Mouse (Mus musculus) T-cell, adult 66 days (primary cell): Measurements from ENCODE around the gene Rflnb. TPM values are rescaled to one million over a fixed set of nuclear protein-coding genes. Genes with fewer than 3 reads are reported as not detected.

Source experiments
- total RNA-seq, 2 experiments: library from RNA; stranded (reverse); gene quantifications; 3 replicates in 1 of 2; 4 replicates in 1 of 2; pipeline ENCODE4 v1.2.4; 2023

Gene Rflnb
- total RNA-seq: 10 to 100 TPM; 66.3 to 71.8 TPM

DNA sequence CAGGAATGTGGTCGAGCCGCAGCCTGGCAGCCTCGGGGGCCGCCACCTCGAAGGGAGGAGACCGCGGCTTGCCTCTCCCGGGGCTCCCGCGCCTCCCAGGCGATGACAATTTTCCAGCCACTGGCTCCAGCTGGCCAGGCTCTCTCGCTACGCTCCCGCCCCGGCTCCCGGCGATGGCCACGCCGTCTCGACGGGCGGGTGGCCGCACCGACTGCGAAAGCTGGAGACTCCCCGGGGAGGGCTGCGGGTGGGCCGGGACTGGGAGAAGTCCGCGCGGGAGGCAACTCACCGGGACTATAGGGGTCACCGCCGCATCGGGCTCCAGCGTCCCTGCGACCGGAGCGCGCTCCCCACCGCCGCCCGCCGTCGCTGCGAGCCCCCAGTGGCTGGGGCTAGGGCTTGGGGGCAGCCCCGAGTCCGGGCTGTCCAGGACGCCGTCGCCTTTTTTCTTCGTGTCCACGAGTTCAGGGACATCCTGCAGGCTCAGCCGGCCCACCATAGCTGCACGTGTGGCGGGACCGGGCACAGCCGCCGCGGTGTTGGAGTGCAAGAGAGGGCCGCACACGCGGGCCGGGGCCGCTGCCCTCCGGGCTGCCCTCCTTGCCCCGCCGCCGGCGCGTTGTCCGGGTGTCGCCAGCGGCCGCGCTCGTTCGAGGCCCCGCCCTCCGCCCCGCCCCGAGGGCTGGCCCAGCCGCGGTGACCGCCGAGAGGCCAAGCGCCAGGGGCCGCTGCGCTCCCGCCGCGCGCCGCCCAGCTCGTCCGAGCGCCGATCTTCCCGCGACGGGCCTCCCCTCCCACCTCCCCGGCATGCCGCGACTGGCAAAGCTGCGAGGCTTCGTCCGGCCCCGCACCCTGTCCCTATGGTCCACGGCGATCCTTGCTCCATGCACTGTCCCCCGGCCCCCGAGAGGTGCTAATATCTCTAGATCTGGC is at the start of gene Rflnb:
Gene Rflnb, minus strand, starts transcription at position 644 of the 933 bp plus-strand sequence.

DNA sequence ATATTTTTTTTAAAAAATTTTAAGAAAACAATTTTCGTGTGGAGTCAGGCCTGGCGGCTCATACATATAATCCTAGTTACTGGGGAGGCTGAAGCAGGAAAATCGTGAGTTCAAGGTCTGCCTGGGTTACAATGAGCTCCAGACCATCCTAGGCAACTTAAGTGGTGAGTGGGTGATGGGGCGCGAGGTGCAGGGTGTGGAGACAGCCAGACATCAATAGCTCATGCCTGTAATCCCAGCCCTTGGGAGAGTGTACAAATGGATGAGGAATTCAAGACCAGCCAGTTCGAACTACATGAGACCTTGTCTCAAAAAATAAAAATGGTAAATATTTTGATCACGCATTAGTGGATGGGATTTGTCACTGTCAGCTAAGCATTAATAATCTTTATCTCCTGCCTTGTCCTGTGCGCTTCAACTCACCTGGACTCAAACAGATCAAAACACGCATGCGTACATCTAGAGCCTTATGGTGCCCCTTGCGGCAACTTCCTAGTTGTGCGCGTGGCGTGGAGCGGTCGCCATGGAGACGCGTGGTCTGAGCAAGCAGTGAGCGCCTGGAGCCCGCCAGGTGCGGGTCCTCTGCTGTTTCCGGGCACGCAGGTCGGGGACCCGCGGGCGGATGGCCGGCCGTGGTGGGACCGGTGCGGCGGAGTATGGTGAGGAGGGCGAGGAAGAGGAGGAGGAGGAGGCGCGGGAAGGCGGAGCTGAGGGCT is 28.0 kb downstream of the Rflnb start, which contains the start of gene 1700016K19Rik:
Gene 1700016K19Rik, plus strand, starts transcription at position 473 of the 716 bp plus-strand sequence.

Other genes with a start within 250 kb of the Rflnb start
- gene Doc2b, start 231.7 kb downstream of the Rflnb start, total RNA-seq: not detected
- 10 to 100 TPM; 13.4 to 17.2 TPM for gene Rph3al, start 89.4 kb downstream of the Rflnb start, total RNA-seq
- under 1 TPM in 1 of 2 experiments, not detected in 1; 0.86 TPM for gene 1700016K19Rik, start 27.9 kb downstream of the Rflnb start, total RNA-seq
- 10 to 100 TPM; 54.6 to 56.8 TPM for gene Vps53, start 151.9 kb upstream of the Rflnb start, total RNA-seq
- gene Fam57a, start 151.9 kb upstream of the Rflnb start, total RNA-seq: 1 to 10 TPM; 2.1 to 4.1 TPM
- gene Dbil5, start 189.8 kb upstream of the Rflnb start, total RNA-seq: not detected
- gene Gemin4, start 189.9 kb upstream of the Rflnb start, total RNA-seq: 10 to 100 TPM in 1 of 2 experiments, 1 to 10 TPM in 1; 7.0 to 12.8 TPM
- 10 to 100 TPM; 18.3 to 23.1 TPM for gene Mrm3, start 215.9 kb upstream of the Rflnb start, total RNA-seq
- 10 to 100 TPM; 21.8 to 24.5 TPM for gene Glod4, start 215.9 kb upstream of the Rflnb start, total RNA-seq